Mouse (Mus musculus): ENCODE measurements at regions not wholly inside any gene's neighbourhood (a gene's known extent, or its start where the extent isn't known, plus 50 kb on each side); places are given as distances from the start of the nearest gene placed in this dataset.

DNA sequence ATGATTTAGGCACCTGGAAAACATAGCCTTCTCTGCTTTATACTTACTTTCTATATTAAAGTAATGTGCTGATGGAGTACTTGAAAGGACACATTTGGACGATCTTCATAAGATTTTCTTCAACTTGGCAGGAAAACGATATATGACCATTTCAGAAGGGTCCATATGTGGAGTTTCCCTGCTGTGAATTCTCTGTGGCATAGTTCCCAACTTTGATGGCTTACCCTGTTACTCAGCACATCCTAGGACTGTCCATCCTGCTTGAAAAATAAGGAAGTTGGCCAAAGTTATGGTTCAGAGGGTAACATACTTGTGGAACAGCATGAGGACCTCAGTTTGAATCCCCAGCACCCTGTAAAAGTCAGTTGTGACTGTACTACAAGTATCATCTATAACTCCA, 109.2 kb upstream of the Pbx1 start:
- no peak for DNase-seq (ENCODE audit: low read depth, low spot score)

DNA sequence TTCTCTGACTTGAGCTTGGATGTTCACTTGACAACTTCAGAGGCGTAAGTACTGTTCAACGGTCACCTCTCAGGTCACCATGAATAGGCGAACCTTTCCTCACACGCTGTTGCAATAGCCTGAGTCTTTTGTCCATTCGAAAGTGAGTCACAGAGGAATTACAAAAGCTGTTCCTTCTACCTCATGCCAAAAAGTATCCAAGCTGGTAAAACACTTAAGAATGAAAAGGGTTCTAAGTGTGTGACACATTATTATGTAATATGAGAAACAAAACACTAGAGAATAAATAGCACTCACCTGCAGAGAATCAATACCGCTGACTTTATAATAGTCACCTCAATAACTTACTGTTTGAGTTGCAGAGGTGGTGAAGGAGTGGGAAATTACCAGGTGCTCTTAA, 86.0 kb upstream of the Pbx1 start:
- DNase-seq (ENCODE audit: low read depth, low spot score) = no peak

DNA sequence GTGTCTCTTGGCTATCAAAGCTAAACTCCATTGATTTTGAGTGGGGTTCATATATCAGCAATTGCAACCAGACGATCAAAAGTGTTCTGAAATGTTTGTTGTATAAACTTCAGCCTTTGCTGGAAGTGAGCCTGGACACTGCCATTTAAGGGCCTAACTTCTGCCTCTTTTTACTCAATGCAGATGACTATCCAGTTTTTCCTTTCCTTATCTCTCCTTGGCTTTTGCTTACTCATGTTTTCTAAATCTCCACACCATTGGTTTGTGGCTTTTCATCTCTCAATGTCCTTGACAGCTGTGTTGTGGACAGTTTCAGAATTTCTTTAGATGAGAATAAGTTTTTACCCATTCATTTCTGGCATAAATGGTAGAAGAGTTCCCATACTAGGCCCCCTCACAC, 74.3 kb upstream of the Pbx1 start:
- no peak for DNase-seq (ENCODE audit: low read depth, low spot score)

DNA sequence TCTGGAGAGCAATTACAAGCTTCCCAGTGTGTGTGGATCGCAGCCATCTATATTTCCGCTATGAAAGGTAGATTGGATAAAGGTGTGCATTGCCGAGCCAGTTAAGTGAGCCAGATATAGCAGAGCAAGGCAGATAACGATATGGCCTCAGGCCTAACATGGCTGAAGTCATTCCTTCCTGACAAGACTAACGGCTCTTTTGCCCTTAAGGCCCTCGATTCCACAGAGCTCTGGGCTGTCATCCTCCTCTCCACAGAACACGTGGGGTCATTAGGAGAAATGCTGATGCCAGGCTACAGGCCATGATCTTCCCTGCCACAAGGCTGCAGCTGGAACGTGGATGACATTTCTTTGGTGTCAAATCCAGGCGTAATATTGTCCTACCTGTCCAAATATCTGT, 72.7 kb upstream of the Pbx1 start:
- DNase-seq (ENCODE audit: low read depth, low spot score) = no peak

DNA sequence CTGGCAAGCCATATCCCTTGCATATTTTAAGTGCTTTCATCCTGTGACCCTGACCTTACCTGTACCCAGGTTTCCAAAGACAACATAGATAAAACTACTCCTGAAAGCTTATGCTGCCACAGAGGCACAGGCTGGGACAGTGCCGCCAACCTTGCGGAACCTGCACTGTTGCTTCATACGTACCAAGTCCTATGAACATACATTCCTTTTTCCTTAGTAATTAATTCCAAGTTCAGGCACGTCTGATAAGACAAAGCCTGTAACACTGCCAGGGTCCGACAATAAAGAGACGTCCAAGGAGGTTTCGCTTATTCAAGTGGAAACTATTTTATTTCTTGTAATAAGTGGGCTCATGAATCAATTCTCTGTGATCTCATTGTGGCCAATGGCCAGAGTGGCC, 70.2 kb upstream of the Pbx1 start:
- no peak for DNase-seq (ENCODE audit: low read depth, low spot score)

DNA sequence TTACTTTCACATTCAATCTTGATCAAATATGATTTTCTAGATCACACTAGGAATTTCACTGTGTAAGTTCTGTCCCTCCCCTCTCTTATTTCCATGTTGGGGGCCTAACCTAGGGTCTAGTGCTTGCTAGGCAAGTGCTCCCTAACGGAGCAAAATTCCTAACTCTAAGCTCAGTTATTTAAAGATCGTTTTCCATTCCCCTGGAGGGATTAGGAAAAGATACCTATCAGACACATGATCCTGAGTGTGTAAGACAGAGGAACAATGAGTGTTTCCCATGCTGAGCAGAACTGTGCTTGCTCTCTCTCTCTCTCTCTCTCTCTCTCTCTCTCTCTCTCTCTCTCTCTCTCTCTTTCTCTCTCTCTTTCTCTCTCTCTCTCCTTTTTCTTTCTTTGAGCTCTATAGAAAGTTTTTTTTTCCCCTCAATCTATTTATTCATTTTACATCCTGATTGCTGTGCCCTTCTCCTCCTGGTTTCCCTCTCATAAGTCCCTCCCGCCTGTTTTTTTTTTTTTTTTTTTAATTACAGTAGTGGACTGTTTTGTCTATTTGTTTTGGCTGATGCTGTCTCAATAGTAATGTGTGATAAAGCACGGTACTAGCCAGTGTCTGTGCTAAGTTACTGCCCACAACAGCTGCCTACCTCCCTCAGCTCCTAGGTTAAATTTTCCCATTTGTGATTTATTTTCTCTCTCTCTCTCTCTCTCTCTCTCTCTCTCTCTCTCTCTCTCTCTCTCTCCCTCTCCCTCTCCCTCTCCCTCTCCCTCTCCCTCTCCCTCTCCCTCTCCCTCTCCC, 69.5 kb upstream of the Pbx1 start:
- no peak for DNase-seq (ENCODE audit: low read depth, low spot score)

DNA sequence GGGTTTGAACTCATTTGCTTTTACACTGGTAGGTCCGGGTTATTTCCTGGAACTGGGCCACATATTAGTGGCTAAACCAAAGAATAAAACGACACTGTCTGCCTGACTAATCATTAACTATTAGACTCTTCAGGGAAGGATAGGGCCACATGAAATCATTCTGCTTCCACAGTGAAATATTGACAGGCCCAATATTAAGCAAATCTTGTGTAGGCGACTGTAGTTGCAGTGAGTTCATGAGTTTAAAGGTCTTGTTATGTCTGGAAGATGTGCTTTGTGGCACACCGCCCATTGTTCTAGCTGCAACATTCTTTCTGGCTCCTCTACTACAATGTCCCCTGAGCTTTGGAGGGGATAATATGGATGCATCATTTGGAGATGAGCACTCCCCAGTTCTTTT, 65.7 kb upstream of the Pbx1 start:
- DNase-seq (ENCODE audit: low read depth, low spot score) = no peak

DNA sequence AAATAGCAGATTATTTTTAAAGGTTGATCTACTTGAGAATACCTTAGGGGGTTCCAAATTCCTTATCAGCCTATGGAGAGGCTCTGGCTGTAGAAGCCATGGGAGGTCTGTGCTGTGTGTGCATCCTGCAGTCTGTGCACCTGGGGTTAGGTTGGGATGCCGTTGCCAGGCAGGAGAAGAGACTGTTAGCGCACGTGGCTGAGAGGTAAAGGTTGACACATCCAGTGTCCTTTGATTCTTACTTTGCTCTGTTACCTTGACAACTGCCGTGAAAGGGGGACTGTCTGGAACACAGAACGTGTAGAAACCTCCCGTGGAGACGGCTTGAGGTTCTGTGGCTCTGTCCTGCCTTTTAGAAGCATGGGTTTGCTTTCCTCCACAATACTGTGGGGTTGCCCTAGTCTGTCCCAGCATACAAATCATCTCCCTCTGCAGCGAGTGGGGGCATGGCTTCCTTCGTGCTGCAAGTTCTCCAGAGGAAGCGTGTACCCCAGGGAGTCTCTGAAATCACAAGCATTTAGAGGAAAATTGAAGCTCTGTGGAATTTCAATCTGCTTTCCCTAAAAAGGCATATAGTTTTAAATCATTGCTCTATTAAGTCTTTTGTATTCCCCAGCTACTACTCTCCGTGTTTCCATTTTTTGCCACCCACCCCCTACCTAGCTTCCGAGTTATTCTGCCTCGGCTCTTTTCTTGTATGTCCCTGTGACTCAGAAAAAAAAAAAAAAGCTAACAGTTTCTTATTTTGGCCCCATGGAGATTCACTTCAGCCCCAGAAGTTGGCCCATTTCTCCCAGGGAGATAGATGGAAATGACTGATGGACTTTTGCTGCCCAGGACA, 63.8 kb upstream of the Pbx1 start:
- no peak for DNase-seq (ENCODE audit: low read depth, low spot score)

DNA sequence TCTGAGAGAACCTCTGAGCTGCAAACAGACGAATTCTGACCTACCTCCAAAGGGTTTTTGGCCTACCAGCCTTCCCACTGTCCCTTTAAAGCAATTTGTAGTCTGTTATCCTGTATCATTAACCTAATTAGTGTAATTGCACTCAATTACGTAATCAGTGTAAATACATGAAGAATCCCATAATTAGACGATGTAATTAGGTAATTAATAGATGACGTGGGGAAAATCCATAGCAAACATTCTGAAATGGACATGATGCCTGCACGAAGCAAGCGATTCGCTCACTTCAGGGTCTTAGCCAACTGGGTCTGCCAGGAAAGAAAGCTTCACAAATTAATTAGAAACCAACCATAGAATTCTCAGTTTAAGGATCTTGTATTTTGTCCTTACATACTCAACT, 55.4 kb upstream of the Pbx1 start:
- no peak for DNase-seq (ENCODE audit: low read depth, low spot score)

DNA sequence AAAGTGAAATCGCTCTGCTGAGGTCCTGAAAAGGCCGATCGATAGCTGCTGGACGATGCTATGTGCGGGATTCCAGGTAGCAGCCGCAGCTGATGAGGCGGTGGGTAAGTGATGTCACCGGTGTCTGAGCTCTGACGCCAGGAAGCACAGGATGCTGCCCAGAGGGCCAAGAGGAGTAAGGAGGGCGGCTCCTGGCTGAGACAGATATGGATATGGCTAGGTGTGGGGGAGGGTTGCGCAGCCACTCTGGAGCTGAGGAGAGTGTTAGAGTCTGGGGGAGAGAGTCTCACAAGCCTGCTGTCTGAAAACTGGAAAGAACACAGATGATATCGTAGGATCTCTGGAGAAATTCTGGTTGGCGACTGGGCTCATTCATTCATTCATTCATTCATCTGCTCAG, 51.6 kb upstream of the Pbx1 start:
- DNase-seq (ENCODE audit: low read depth, low spot score) = no peak
